Mouse (Mus musculus) adrenal gland (tissue): ENCODE results near the gene Zfp458.
"Not testable (repeated sequence)": the region's sequence is repeated elsewhere in the genome, so short reads cannot be mapped to it uniquely, and the experiment has no call there.

ENCODE experiments used
- intact Hi-C: fragments of 180-260 bp; cut with DNase I; formaldehyde crosslinking; loops from one replicate; pipeline ENCODE4 v1.15.1; 2025
- long read RNA-seq, 2 experiments: library from polyadenylated mRNA; unstranded; transcript quantifications; one replicate each; pipeline ENCODE4 v2.0.0; 2020; ENCODE audit warnings: borderline replicate concordance in 1 of 2; ENCODE audit not compliant: insufficient replicate concordance in 1 of 2

Gene Zfp458
- long read RNA-seq, experiment 1 = 0 reads
- long read RNA-seq, experiment 2, partial matches to known transcripts = 0 of 3 reads
- long read RNA-seq, experiment 2, other reads (novel, unspliced or antisense) = 2 of 3 reads

GRCm38 (mm10) chr13:67278314-67278713 is at the start of gene Zfp458:
Gene Zfp458 (minus strand): TSS chr13:67278466.
- intact Hi-C loops = no loop called here

- intact Hi-C loops = loop anchor here (5.0 kb wide), 1 partner anchor 179 kb away; no protein-coding TSS in a partner anchor
Observed at GRCm38 (mm10) chr13:67306718-67307117, 28.5 kb upstream of the Zfp458 start.

GRCm38 (mm10) chr13:67305822-67306672 is 27.8 kb upstream of the Zfp458 start, which contains the start of gene Zfp457:
Gene Zfp457 (minus strand): TSS chr13:67306485.
- intact Hi-C loops = loop anchor here (5.0 kb wide), 1 partner anchor 179 kb away; no protein-coding TSS in a partner anchor

- intact Hi-C loops = not testable (repeated sequence)
Observed at GRCm38 (mm10) chr13:67269383-67270065, 8.7 kb downstream of the Zfp458 start.

GRCm38 (mm10) chr13:67268568-67269369 is 9.5 kb downstream of the Zfp458 start:
- intact Hi-C loops = no loop called here

- intact Hi-C loops = no loop called here
Observed at GRCm38 (mm10) chr13:67214015-67214607, 64.2 kb downstream of the Zfp458 start.
